Mouse (Mus musculus) cerebral cortex, adult 2 months (tissue): Measurements from ENCODE around the gene Hap1.

Experiments used
- WGBS: fragments of 180-500 bp; shearing (Covaris S2); methylation state at CpG from one replicate; pipeline ENCODE4 v1.1.7; 2018; 5-methylcytosine and 5-hydroxymethylcytosine counted together

The Hap1 gene

GRCm38 (mm10) chr11:100389931-100390445 lies 34.1 kb upstream of the Hap1 start:
- 47% methylated on average over 8 of the region's 8 CpGs for WGBS

- 75% methylated on average over 6 of the region's 6 CpGs for WGBS
Observed at GRCm38 (mm10) chr11:100388588-100388987, 32.7 kb upstream of the Hap1 start.

GRCm38 (mm10) chr11:100387589-100388375 lies 31.9 kb upstream of the Hap1 start:
- 53% methylated on average over 14 of the region's 14 CpGs for WGBS

GRCm38 (mm10) chr11:100387111-100387510 lies 31.2 kb upstream of the Hap1 start:
- WGBS: 92% methylated on average over 6 of the region's 6 CpGs

- WGBS: 71% methylated on average over 5 of the region's 5 CpGs
Observed at GRCm38 (mm10) chr11:100386586-100386985, 30.7 kb upstream of the Hap1 start.

- WGBS: 94% methylated on average over 3 of the region's 3 CpGs
Observed at GRCm38 (mm10) chr11:100385016-100385415, 29.1 kb upstream of the Hap1 start.

- WGBS: 88% methylated on average over 6 of the region's 6 CpGs
Observed at GRCm38 (mm10) chr11:100382682-100383081, 26.8 kb upstream of the Hap1 start.

- 90% methylated on average over 4 of the region's 4 CpGs for WGBS
Observed at GRCm38 (mm10) chr11:100379311-100379710, 23.4 kb upstream of the Hap1 start.

- WGBS: 83% methylated on average over 5 of the region's 5 CpGs
Observed at GRCm38 (mm10) chr11:100378446-100378845, 22.5 kb upstream of the Hap1 start.

GRCm38 (mm10) chr11:100377989-100378388 lies 22.1 kb upstream of the Hap1 start:
- WGBS: 96% methylated on average over 14 of the region's 14 CpGs

- WGBS: 90% methylated on average over 21 of the region's 21 CpGs
Observed at GRCm38 (mm10) chr11:100376746-100377389, 20.9 kb upstream of the Hap1 start.

GRCm38 (mm10) chr11:100376005-100376404 lies 20.1 kb upstream of the Hap1 start:
- WGBS: 79% methylated on average over 4 of the region's 4 CpGs

- WGBS: 93% methylated on average over 9 of the region's 9 CpGs
Observed at GRCm38 (mm10) chr11:100375127-100375526, 19.2 kb upstream of the Hap1 start.

GRCm38 (mm10) chr11:100371981-100372558 lies 16.1 kb upstream of the Hap1 start:
- WGBS: 65% methylated on average over 8 of the region's 8 CpGs

GRCm38 (mm10) chr11:100369822-100370221 lies 13.9 kb upstream of the Hap1 start:
- WGBS: 76% methylated on average over 8 of the region's 8 CpGs

- WGBS: 72% methylated on average over 7 of the region's 7 CpGs
Observed at GRCm38 (mm10) chr11:100369145-100369544, 13.2 kb upstream of the Hap1 start.

- 25% methylated on average over 12 of the region's 12 CpGs for WGBS
Observed at GRCm38 (mm10) chr11:100362979-100363562, 7.1 kb upstream of the Hap1 start.

- WGBS: 15% methylated on average over 8 of the region's 8 CpGs
Observed at GRCm38 (mm10) chr11:100362209-100362978, 6.5 kb upstream of the Hap1 start.

GRCm38 (mm10) chr11:100361059-100361458 lies 5.1 kb upstream of the Hap1 start:
- no CpG with 5 or more reads among the region's 13 CpGs for WGBS

GRCm38 (mm10) chr11:100360175-100360574 lies 4.2 kb upstream of the Hap1 start:
- 87% methylated on average over 6 of the region's 6 CpGs for WGBS

GRCm38 (mm10) chr11:100357408-100357807 lies 1.5 kb upstream of the Hap1 start:
- WGBS: 58% methylated on average over 5 of the region's 5 CpGs
